Mouse (Mus musculus): ENCODE data around the gene Sytl1. TPM values are rescaled to one million over a fixed set of nuclear protein-coding genes. Genes with fewer than 3 reads are reported as not detected.

The Sytl1 gene
- total RNA-seq, 2 experiments from 2014 or later = 0.19 to 0.44 TPM

DNA sequence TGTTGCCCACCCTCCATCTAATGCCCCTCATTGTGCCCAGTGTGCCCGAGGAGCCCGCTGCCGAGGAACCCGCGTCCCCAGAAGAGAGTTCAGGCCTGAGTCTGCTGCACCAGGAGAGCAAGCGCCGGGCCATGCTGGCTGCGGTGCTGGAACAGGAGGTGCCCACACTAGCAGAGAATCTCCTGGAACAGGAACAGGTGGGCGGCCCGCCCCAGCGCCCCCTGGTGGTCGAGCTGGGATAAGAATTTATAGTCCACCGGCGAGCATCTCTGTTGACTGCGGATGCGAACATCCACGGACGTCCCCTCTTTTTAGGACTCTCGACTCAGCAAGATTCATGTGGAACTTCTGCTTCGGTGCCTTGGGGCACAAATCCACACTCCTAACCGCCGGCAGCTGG is 12.3 kb downstream of the Sytl1 start:
- peak; percentile 83 for DNase-seq (ENCODE audit: low spot score in 2 of 2)

DNA sequence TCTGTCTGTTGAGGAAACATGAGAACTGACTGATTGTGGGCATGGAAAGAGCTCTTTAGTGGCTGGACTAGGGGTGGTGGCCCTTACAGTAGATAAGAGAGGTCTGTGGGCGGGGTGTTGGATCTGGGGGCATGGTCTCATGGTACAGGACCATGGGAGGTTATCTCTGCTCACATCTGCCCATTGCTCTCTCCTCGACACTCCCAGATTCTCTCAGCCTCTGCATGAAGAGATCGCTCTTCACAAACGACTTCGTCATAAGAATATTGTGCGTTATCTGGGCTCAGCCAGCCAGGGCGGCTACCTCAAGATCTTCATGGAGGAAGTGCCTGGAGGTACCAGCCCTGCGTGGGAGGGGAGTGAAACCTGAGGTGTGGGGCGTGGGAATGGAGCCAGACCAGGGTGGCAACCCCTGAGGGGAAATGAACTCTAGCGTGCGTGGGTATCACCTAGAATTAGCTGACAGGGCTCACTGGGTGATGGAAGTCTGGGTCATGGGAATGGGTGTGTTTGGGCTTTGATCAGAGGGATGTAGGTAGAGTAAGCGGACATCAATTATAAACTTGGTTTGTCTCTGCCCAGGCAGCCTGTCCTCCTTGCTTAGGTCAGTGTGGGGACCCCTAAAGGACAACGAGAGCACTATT is 15.0 kb downstream of the Sytl1 start:
- no peak for DNase-seq (ENCODE audit: low spot score in 2 of 2)

- no peak for DNase-seq (ENCODE audit: low spot score in 2 of 2)
Measured at GRCm38 (mm10) chr4:133247072-133247471, 15.8 kb downstream of the Sytl1 start.

DNA sequence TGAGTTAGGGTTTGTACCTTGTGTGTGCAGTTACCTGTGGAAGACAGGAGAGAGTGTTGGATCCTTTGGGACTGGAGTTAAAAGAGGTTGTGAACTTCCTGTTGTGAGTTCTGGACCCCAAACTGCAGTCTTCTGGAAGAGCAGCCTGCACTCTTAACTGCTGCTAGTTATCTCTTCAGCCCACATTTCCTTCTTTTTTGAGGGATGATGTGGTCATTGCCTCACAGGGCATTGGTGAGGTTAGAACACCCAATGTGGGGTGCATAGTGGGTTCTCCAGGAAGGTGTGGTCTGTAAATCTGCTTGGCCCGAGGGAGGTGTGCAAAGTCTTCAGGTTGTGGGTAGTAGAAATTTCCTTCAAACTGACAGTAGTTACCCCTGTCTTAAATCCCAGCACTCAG is 18.6 kb downstream of the Sytl1 start:
- no peak for DNase-seq (ENCODE audit: low spot score in 2 of 2)

GRCm38 (mm10) chr4:133243538-133243937 is 19.4 kb downstream of the Sytl1 start:
- DNase-seq (ENCODE audit: low spot score in 2 of 2) = no peak

GRCm38 (mm10) chr4:133242710-133243109 is 20.2 kb downstream of the Sytl1 start:
- DNase-seq (ENCODE audit: low spot score in 2 of 2) = no peak

DNA sequence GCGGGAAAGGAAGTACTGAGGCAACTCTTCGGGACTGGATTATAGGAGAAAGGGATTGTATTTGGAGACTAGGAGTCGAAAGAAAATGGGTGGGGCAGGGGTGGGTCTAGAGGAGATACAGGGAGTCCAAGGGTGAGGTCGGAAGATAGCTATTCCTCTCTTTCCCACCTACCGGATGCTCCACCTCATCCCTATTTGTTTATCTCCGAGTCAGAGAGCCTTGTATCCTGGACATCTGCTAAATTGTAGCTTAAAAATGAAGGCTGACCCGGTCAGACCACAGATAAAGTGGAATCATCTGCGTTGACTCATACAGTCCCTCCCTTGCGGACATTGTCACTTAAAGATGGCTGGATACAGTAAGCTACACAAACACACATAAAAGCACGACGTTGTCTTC is 21.0 kb downstream of the Sytl1 start:
- no peak for DNase-seq (ENCODE audit: low spot score in 2 of 2)

GRCm38 (mm10) chr4:133240934-133241908 is 21.7 kb downstream of the Sytl1 start:
- peak; percentile 86 to 87 for DNase-seq (ENCODE audit: low spot score in 2 of 2)

DNA sequence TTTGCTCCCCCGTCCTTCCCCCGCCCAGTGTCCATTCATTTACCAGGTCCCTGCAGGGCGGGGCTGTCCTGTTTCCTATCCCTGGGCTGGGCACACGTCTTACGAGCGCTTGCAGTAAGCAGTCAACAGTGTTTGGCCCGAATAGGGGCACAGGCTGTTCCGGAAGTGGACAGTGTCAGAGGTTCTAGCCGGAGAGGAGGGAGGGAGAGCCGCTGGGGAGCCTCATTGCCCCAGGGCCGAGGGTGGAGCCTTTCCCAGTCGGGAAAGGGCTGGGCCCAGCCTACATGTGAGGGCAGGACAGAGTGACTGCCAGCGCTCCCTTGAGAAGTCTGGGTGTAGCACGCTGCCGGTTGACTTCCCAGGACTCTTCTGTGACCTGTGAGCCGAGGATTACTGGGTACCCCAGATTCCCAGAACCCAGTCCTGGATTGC is 22.4 kb downstream of the Sytl1 start, which contains the start of gene Map3k6:
Map3k6 (plus strand) TSS at position 329 of the 432 bp plus-strand sequence.
- DNase-seq (ENCODE audit: low spot score in 2 of 2) = peak in 1 of 2 experiments; percentile 29

DNA sequence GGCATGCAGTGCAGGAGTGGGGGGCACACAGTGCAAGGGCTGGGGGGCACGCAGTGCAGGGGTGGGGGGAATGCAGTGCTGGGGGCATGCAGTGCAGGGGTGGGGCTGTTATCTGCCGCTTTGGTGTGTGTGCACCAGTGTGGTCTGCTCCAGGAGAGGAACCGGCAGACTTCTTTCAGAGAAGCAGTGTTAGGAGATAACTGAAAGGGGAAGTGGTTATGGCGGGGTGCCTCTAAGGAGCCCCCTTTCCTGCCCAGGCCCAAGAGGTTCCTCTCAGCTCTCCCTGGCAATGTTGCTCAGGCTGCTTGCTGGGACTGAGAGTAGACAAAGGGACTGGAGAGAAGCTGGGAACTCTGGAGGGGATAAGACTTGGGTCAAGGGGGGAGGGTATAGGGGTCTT is 25.0 kb downstream of the Sytl1 start:
- no peak for DNase-seq (ENCODE audit: low spot score in 2 of 2)

DNA sequence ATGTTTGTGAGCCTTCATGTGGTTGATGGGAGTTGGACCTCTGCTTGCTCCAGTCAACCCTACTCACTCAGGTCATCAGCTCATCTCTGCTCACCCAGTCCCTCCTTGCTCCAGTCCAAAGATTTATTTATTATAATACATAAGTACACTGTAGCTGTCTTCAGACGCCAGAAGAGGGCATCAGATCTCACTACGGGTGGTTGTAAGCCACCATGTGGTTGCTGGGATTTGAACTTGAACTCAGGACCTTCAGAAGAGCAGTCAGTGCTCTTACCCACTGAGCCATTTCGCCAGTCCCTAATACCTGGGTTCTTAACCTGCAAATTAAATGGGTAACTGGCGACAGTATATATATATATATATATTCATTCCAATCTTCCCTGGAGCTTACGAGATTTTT is 27.5 kb downstream of the Sytl1 start:
- no peak for DNase-seq (ENCODE audit: low spot score in 2 of 2)

- DNase-seq (ENCODE audit: low spot score in 2 of 2) = no peak
Measured at GRCm38 (mm10) chr4:133234771-133235170, 28.1 kb downstream of the Sytl1 start.

GRCm38 (mm10) chr4:133233285-133233976 is 29.5 kb downstream of the Sytl1 start:
- no peak for DNase-seq (ENCODE audit: low spot score in 2 of 2)

DNA sequence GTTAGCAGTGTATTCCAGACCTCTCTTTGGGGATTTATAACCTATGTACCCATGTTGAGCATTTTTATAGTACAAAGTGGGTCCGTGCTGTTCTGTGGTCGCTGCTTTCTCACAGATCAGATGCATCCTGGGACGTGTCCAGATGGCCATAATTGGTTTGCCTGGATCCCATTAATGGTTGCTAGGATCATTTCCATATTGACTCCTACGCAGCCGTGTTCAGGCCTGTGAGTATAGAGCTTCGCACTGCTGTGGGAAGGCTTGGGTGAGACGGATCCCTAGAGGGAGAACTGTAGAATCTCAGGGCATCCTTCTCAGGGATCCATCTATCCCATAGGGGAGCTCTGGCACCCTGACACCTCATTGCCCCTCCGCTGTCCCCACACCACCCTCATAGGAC is 33.3 kb downstream of the Sytl1 start:
- DNase-seq (ENCODE audit: low spot score in 2 of 2) = peak in 1 of 2 experiments; percentile 37

- DNase-seq (ENCODE audit: low spot score in 2 of 2) = no peak
Measured at GRCm38 (mm10) chr4:133227636-133228035, 35.3 kb downstream of the Sytl1 start.

GRCm38 (mm10) chr4:133226073-133226472 is 36.8 kb downstream of the Sytl1 start:
- DNase-seq (ENCODE audit: low spot score in 2 of 2) = no peak

GRCm38 (mm10) chr4:133223875-133224274 is 39.0 kb downstream of the Sytl1 start:
- DNase-seq (ENCODE audit: low spot score in 2 of 2) = no peak

DNA sequence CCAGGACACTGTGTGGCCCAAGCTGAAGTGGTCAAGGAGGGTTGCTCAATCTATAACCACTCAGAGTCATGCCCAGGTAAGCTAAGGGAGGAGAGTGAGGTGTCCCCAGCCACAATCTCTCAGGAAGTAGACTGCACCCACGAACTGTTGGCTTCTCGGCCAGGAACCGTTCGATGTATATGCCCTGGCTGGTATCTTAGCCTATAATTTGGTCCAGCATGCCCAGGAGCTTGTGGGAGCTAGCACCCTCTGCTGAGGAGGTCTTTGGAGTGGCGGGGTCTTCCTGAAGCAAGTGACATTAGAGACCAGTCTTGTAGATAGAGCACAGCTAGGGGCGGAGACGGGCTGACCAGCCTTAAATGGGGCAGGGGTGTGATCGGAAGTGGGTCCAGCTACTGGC is 41.2 kb downstream of the Sytl1 start:
- no peak for DNase-seq (ENCODE audit: low spot score in 2 of 2)

DNA sequence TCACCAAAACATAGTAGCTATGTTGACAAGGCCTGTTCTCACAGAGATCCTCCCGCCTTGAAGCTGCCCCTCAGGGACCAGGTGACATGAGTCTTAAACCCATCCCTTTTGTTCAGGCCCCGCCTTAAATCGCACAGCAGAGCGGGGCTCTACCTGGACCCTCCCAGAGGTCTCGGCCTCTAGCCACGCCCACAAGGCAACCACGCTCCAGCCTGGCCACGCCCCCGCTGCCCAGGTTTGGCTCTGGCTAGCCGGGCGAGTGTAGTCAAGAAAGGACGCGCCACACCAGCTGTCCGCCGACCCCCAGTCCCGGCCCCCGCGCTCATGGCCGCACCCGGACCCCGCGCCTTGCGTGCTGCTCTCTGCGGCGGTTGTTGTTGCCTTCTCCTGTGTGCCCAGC is 42.3 kb downstream of the Sytl1 start:
- no peak for DNase-seq (ENCODE audit: low spot score in 2 of 2)

DNA sequence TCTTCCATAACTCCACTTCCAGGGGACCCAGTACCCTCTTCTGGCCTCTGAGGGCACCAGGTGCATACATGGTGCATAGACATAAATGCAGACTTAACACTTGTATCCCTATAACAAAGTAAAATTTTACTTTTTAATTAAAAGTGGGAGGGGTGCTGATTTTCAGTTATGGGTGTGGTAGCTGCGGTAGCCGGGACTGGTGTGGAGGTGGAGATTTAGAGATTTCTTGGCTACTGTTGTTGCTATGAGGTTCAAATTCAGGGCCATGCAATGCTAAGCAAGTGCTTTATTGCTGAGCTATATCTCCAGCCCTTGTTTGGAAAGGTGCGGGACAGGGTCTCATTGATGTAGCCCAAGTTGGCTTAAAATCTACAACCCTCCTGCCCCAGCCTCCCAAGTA is 44.2 kb downstream of the Sytl1 start:
- no peak for DNase-seq (ENCODE audit: low spot score in 2 of 2)

DNA sequence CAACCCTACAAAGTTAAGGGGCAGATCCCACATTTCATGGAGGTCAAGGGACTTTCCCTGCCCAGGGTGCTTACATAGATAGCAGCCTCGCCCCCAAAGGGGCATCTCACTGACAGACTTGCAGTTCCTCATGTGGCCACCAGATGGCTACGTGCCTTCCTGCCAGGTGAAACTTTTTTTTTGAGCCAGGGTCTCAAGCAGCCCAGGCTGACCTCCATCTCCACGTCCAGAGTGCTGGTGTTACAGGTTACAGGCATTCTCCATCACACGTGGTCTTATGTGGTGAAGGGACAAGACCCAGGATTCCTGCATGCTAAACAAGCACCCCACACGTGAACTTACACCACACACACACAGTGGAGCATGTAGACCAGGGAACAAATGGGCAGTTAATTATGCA is 45.3 kb downstream of the Sytl1 start:
- DNase-seq (ENCODE audit: low spot score in 2 of 2) = peak in 1 of 2 experiments; percentile 47

GRCm38 (mm10) chr4:133213661-133214060 is 49.3 kb downstream of the Sytl1 start:
- DNase-seq (ENCODE audit: low spot score in 2 of 2) = no peak

Measured in layer of hippocampus, postnatal 14 days (tissue).